Mouse (Mus musculus) E14TG2a.4 (cell line): ENCODE results near the gene Arrb1.

ENCODE experiments used
- CTCF ChIP-seq: conservative IDR thresholded peaks from 2 replicates; pipeline ENCODE4 v1.5.1; 2014; ENCODE audit warnings: low read length
- NANOG ChIP-seq: IDR thresholded peaks from 2 replicates; pipeline ENCODE4 v1.6.1; 2014; ENCODE audit warnings: borderline replicate concordance, low read length, mixed read lengths
- POU5F1 ChIP-seq: IDR thresholded peaks from 2 replicates; pipeline ENCODE4 v1.6.1; 2014; ENCODE audit warnings: low read length, borderline replicate concordance

DNA sequence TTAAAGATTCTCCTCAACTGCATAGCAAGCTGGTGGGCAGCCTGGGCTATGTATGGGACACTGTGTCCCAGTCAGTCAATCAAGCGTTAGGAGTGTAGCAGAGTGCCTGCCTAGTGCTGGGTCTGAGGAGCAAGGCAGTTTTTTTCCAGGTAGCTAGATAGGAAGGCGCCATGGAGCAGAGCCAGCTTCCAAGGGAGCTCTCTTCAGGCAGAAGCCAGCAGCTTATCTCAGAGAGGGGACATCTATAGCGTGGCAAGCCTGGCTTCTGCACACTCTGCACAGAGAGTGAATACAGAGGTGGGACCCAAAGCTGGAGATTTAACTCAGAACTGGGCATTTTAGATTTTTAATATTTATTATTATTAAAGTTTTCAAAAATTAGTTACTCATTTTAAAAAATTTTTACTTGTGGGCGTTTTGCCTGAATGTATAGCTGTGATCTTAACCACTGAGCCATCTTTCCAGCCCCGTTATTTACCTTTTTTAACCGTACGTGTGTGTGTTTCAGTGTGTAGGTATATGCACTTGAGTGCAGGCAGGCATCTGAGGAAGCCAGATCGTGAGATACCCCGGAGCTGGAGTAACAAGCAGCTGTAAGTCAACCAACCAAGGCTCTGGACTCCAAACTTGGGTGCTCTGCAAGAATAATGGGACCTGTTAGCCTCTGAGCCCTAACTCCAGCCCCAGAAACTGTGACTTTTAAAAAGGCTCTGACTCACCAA lies 19.0 kb upstream of the Arrb1 start:
- no peak for TF ChIP-seq CTCF
- TF ChIP-seq POU5F1 = no peak
- TF ChIP-seq NANOG = no peak
